8 mouse cellular contexts compared by ENCODE assay signal in genomic region chr10:127676691-127677548, GRCm38 (mm10). TPM values are rescaled to one million over a fixed set of nuclear protein-coding genes. Genes with fewer than 3 reads are reported as not detected.
DNase-seq lines count a peak whose midpoint lies in the region; ATAC-seq and TF ChIP-seq lines count a peak whose summit lies in the region.

No protein-coding gene starts in this region.

- H3K79me2 ChIP-seq in liver, adult 2 months (ENCODE audit: control insufficient read depth, insufficient read depth, low read length), result no peaks in the 10 kb centered on the region
- H3K79me2 ChIP-seq in myocyte (ENCODE audit: control insufficient read depth, insufficient read depth), result peaks cover 12% of the 10 kb centered on the region

- no peaks in the 10 kb centered on the region for H3K36me3 ChIP-seq in heart, embryonic 11.5 days (ENCODE audit: control insufficient read depth, insufficient read depth, low read length)
- no peaks in the 10 kb centered on the region for H3K36me3 ChIP-seq in kidney, embryonic 16.5 days (ENCODE audit: insufficient read depth, low read length)
- no peaks in the 10 kb centered on the region for H3K36me3 ChIP-seq in liver, adult 2 months (ENCODE audit: control insufficient read depth, insufficient read depth, low read length)
- H3K36me3 ChIP-seq in myocyte (ENCODE audit: control insufficient read depth, insufficient read depth), result no peaks in the 10 kb centered on the region
- H3K36me3 ChIP-seq in splenic B cell, adult 2 months (ENCODE audit: control insufficient read depth, insufficient read depth, low read length, poor library complexity, severe bottlenecking), result no peaks in the 10 kb centered on the region

- H3K27me3 ChIP-seq in heart, embryonic 11.5 days (ENCODE audit: control insufficient read depth, insufficient read depth, low read length), result no peaks in the 10 kb centered on the region
- no peaks in the 10 kb centered on the region for H3K27me3 ChIP-seq in kidney, embryonic 16.5 days (ENCODE audit: insufficient read depth, low read length)
- H3K27me3 ChIP-seq in liver, adult 2 months (ENCODE audit: control insufficient read depth, insufficient read depth, low read length), result no peaks in the 10 kb centered on the region
- H3K27me3 ChIP-seq in myocyte (ENCODE audit: control insufficient read depth, insufficient read depth, insufficient read length), result no peaks in the 10 kb centered on the region
- no peaks in the 10 kb centered on the region for H3K27me3 ChIP-seq in splenic B cell, adult 2 months (ENCODE audit: control insufficient read depth, insufficient read depth, low read length, poor library complexity, severe bottlenecking)

- no peaks in the 10 kb centered on the region for H3K9me3 ChIP-seq in heart, embryonic 11.5 days (replicated peaks; ENCODE audit: control insufficient read depth, low read length)
- no peaks in the 10 kb centered on the region for H3K9me3 ChIP-seq in kidney, embryonic 16.5 days (ENCODE audit: low read length)

- H3K27ac ChIP-seq in heart, embryonic 11.5 days (ENCODE audit: low read depth, low read length), result peak overlapping the region; percentile 17; the same call in 1 of the 2 replicates
- H3K27ac ChIP-seq in kidney, embryonic 16.5 days (ENCODE audit: low read length), result peak overlapping the region; percentile 49
- H3K27ac ChIP-seq in liver, adult 2 months (replicated peaks; ENCODE audit: insufficient read depth, low read depth, low read length), result peak overlapping the region; percentile 46; the same call in 1 of the 2 replicates

- peak; percentile 90 to 91 for DNase-seq in B cell, adult 2 months
- peak; percentile 100 for DNase-seq in brain, adult 2 months (ENCODE audit: low read depth, low spot score)
- DNase-seq in liver, adult 2 months (ENCODE audit: extremely low read depth, low read depth, low spot score), result peak; percentile 96
- peak; percentile 99 for DNase-seq in splenic B cell, adult 2 months (ENCODE audit: low read depth, low spot score)

- peak overlapping the region; percentile 72 for H3K9ac ChIP-seq in heart, embryonic 11.5 days (ENCODE audit: low read depth, low read length)
- H3K9ac ChIP-seq in kidney, embryonic 16.5 days (replicated peaks; ENCODE audit: low read length), result peak overlapping the region; percentile 74
- H3K9ac ChIP-seq in liver, adult 2 months (ENCODE audit: low read depth, low read length), result peak overlapping the region; percentile 81

- peak overlapping the region; percentile 76 for H3K4me3 ChIP-seq in heart, embryonic 11.5 days (ENCODE audit: low read depth, low read length)
- H3K4me3 ChIP-seq in kidney, embryonic 16.5 days (ENCODE audit: low read length), result peak overlapping the region; percentile 71
- peak overlapping the region; percentile 84 for H3K4me3 ChIP-seq in liver, adult 2 months (ENCODE audit: insufficient read depth, low read depth, low read length)
- peak overlapping the region; percentile 42 for H3K4me3 ChIP-seq in myocyte

- ATAC-seq in erythroblast, adult 5-6 weeks (replicated peaks; ENCODE audit: low FRiP score, poor library complexity, severe bottlenecking), result peak; percentile 88
- ATAC-seq in heart, embryonic 11.5 days (replicated peaks; ENCODE audit: insufficient number of reproducible peaks, low FRiP score, low TSS enrichment), result peak; percentile 94
- peak; percentile 95 for ATAC-seq in kidney, embryonic 16.5 days (ENCODE audit: low FRiP score, low TSS enrichment)

- H3ac ChIP-seq in myocyte (ENCODE audit: control insufficient read depth, insufficient read length), result peak overlapping the region; percentile 17

- peak overlapping the region; percentile 92 for H3K4me2 ChIP-seq in heart, embryonic 11.5 days
- H3K4me2 ChIP-seq in kidney, embryonic 16.5 days (replicated peaks; ENCODE audit: low read depth, low read length), result peak overlapping the region; percentile 86
- peak overlapping the region; percentile 98 for H3K4me2 ChIP-seq in myocyte (ENCODE audit: low read depth)

- no peak for TF ChIP-seq CTCF in liver, adult 2 months (IDR thresholded peaks at IDR 0.05; ENCODE audit: low read depth, low read length)

- under 1% methylated on average over 71 of the region's 71 CpGs for WGBS in heart, embryonic 11.5 days (ENCODE audit: insufficient replicate concordance)
- under 1% methylated on average over 70 of the region's 71 CpGs for WGBS in kidney, embryonic 16.5 days
- 1% methylated on average over 68 of the region's 71 CpGs for WGBS in liver, adult 2 months

- peaks cover 7% of the 10 kb centered on the region; the same call in 1 of the 2 replicates for H3K4me1 ChIP-seq in heart, embryonic 11.5 days (ENCODE audit: control insufficient read depth, insufficient read depth, low read length)
- H3K4me1 ChIP-seq in kidney, embryonic 16.5 days (ENCODE audit: insufficient read depth, low read length), result peaks cover 14% of the 10 kb centered on the region; the same call in 1 of the 2 replicates
- peaks cover 7% of the 10 kb centered on the region for H3K4me1 ChIP-seq in liver, adult 2 months (ENCODE audit: control insufficient read depth, insufficient read depth, low read length)

- no peak for TF ChIP-seq POLR2A in liver, adult 2 months (IDR thresholded peaks at IDR 0.05; ENCODE audit: extremely low read depth, insufficient read depth, low read length)
- peak; percentile 74 for TF ChIP-seq POLR2A in myocyte (IDR thresholded peaks at IDR 0.05; ENCODE audit: insufficient read length, low read depth)

TF ChIP-seq in myocyte, 11 proteins besides CTCF, POLR2A, EP300 and RAD21:
- TF ChIP-seq USF1 (IDR thresholded peaks at IDR 0.05; ENCODE audit: low read depth) (no peak), POLR2AphosphoS2 (IDR thresholded peaks at IDR 0.05; ENCODE audit: insufficient read length, low read depth) (peak; percentile 83), MAX (IDR thresholded peaks at IDR 0.05; ENCODE audit: low read depth) (no peak), E2F4 (IDR thresholded peaks at IDR 0.05; ENCODE audit: insufficient read depth) (peak; percentile 88), TCF3 (IDR thresholded peaks at IDR 0.05; ENCODE audit: insufficient read length, low read depth) (no peak), MYOG (IDR thresholded peaks at IDR 0.05; ENCODE audit: control insufficient read depth in 1 of 3, insufficient read depth in 1 of 3, insufficient read length in 2 of 3, low read depth in 2 of 3) (peak in 1 of 3 experiments; percentile 60), MYOD1 (IDR thresholded peaks at IDR 0.05; ENCODE audit: control insufficient read depth in 1 of 3, insufficient read length in 2 of 3, low read depth in 2 of 3) (peak in 1 of 3 experiments; percentile 50)

RNA-seq across cellular contexts. Expression of gene Nab2, which starts 8.6 kb away (rescaled TPM):
- 0.96 TPM in 1 of 2 replicates, not detected in the other for total RNA-seq in erythroblast, adult 5-6 weeks (2015; ENCODE audit: low replicate concordance)
- 0.60 TPM in 1 of 2 replicates, not detected in the other for total RNA-seq in erythroblast, adult 5-6 weeks (2017; ENCODE audit: low replicate concordance)
- 7.9 and 10.1 TPM in 2 replicates for polyA plus RNA-seq in heart, embryonic 11.5 days (2014; fragmentation: Nextera tagmentation; extraction: Ambion mirVana)
- 28.8 and 32.1 TPM in 2 replicates for polyA plus RNA-seq in kidney, embryonic 16.5 days (2015; fragmentation: Nextera tagmentation; extraction: Ambion mirVana)
- 8.9 and 13.4 TPM in 2 replicates for total RNA-seq in liver, adult 2 months (2014; rRNA removed)
- polyA plus RNA-seq in liver, adult 2 months (2012; rRNA removed), result 16.0 and 16.6 TPM in 2 replicates
- polyA plus RNA-seq in myocyte (2012; fragmentation: generic; extraction: Trizol), result 68.7 TPM

RNA-seq across cellular contexts. Expression of gene Nemp1, which starts 10.2 kb away (rescaled TPM):
- 11.0 and 13.2 TPM in 2 replicates for total RNA-seq in erythroblast, adult 5-6 weeks (2015; ENCODE audit: low replicate concordance)
- 12.4 and 14.3 TPM in 2 replicates for total RNA-seq in erythroblast, adult 5-6 weeks (2017; ENCODE audit: low replicate concordance)
- 6.7 and 8.4 TPM in 2 replicates for polyA plus RNA-seq in heart, embryonic 11.5 days (2014; fragmentation: Nextera tagmentation; extraction: Ambion mirVana)
- 10.6 and 10.7 TPM in 2 replicates for polyA plus RNA-seq in kidney, embryonic 16.5 days (2015; fragmentation: Nextera tagmentation; extraction: Ambion mirVana)
- 5.5 and 6.3 TPM in 2 replicates for total RNA-seq in liver, adult 2 months (2014; rRNA removed)
- 2.0 and 2.7 TPM in 2 replicates for polyA plus RNA-seq in liver, adult 2 months (2012; rRNA removed)
- polyA plus RNA-seq in myocyte (2012; fragmentation: generic; extraction: Trizol), result 5.6 TPM

RNA-seq across cellular contexts. Expression of gene Myo1a, which starts 28.1 kb away (rescaled TPM):
- 0.42 TPM in 1 of 2 replicates, not detected in the other for total RNA-seq in erythroblast, adult 5-6 weeks (2015; ENCODE audit: low replicate concordance)
- not detected in 2 replicates for total RNA-seq in erythroblast, adult 5-6 weeks (2017; ENCODE audit: low replicate concordance)
- 0.14 and 0.49 TPM in 2 replicates for polyA plus RNA-seq in heart, embryonic 11.5 days (2014; fragmentation: Nextera tagmentation; extraction: Ambion mirVana)
- polyA plus RNA-seq in kidney, embryonic 16.5 days (2015; fragmentation: Nextera tagmentation; extraction: Ambion mirVana), result 0.31 and 0.50 TPM in 2 replicates
- 0.18 TPM in 1 of 2 replicates, not detected in the other for total RNA-seq in liver, adult 2 months (2014; rRNA removed)
- polyA plus RNA-seq in liver, adult 2 months (2012; rRNA removed), result 0.02 TPM in 1 of 2 replicates, not detected in the other
- 0.35 TPM for polyA plus RNA-seq in myocyte (2012; fragmentation: generic; extraction: Trizol)

RNA-seq across cellular contexts. Expression of gene Stat6, which starts 34.1 kb away (rescaled TPM):
- 15.7 and 16.7 TPM in 2 replicates for total RNA-seq in erythroblast, adult 5-6 weeks (2015; ENCODE audit: low replicate concordance)
- total RNA-seq in erythroblast, adult 5-6 weeks (2017; ENCODE audit: low replicate concordance), result 15.9 and 27.1 TPM in 2 replicates
- polyA plus RNA-seq in heart, embryonic 11.5 days (2014; fragmentation: Nextera tagmentation; extraction: Ambion mirVana), result 21.0 and 27.1 TPM in 2 replicates
- polyA plus RNA-seq in kidney, embryonic 16.5 days (2015; fragmentation: Nextera tagmentation; extraction: Ambion mirVana), result 33.8 and 37.4 TPM in 2 replicates
- 27.7 and 29.1 TPM in 2 replicates for total RNA-seq in liver, adult 2 months (2014; rRNA removed)
- polyA plus RNA-seq in liver, adult 2 months (2012; rRNA removed), result 29.4 and 44.7 TPM in 2 replicates
- 0.26 TPM for polyA plus RNA-seq in myocyte (2012; fragmentation: generic; extraction: Trizol)

RNA-seq across cellular contexts. Expression of gene Tac2, which starts 47.4 kb away (rescaled TPM):
- total RNA-seq in erythroblast, adult 5-6 weeks (2015; ENCODE audit: low replicate concordance), result 6.9 and 8.3 TPM in 2 replicates
- 3.3 and 4.5 TPM in 2 replicates for total RNA-seq in erythroblast, adult 5-6 weeks (2017; ENCODE audit: low replicate concordance)
- 3.7 and 6.4 TPM in 2 replicates for polyA plus RNA-seq in heart, embryonic 11.5 days (2014; fragmentation: Nextera tagmentation; extraction: Ambion mirVana)
- 1.7 and 2.0 TPM in 2 replicates for polyA plus RNA-seq in kidney, embryonic 16.5 days (2015; fragmentation: Nextera tagmentation; extraction: Ambion mirVana)
- total RNA-seq in liver, adult 2 months (2014; rRNA removed), result not detected in 2 replicates
- polyA plus RNA-seq in liver, adult 2 months (2012; rRNA removed), result not detected in 2 replicates
- polyA plus RNA-seq in myocyte (2012; fragmentation: generic; extraction: Trizol), result 0.18 TPM

Comparison
In these comparisons a context has a peak if more than half of its experiments do, and no peak if none do; other contexts are left out.
1. Peak in every context shown above with its lines: DNase-seq, ATAC-seq, H3K4me3 ChIP-seq and H3K27ac ChIP-seq.